Mouse (Mus musculus) small intestine, adult 2 months (tissue): ENCODE measurements around the gene Gm10647. TPM values are rescaled to one million over a fixed set of nuclear protein-coding genes. Genes with fewer than 3 reads are reported as not detected.
"Not testable (repeated sequence)": the region's sequence is repeated elsewhere in the genome, so short reads cannot be mapped to it uniquely, and the experiment has no call there.

Source experiments
- H3K27ac ChIP-seq: fragments of 200-500 bp; 2 replicates; pipeline ENCODE4 v1.5.1; 2012; ENCODE audit warnings: low read depth, low read length, control low read depth, inconsistent platforms; ENCODE audit not compliant: insufficient read depth
- H3K27me3 ChIP-seq: fragments of 200-500 bp; 2 replicates; pipeline ENCODE4 v1.6.1; 2012; ENCODE audit warnings: mild to moderate bottlenecking, moderate library complexity, low read length, inconsistent platforms; ENCODE audit not compliant: control insufficient read depth, insufficient read depth
- H3K36me3 ChIP-seq: fragments of 200-500 bp; 2 replicates; pipeline ENCODE4 v1.6.1; 2012; ENCODE audit warnings: mild to moderate bottlenecking, low read length, control low read depth, inconsistent platforms; ENCODE audit not compliant: control insufficient read depth, insufficient read depth
- H3K4me1 ChIP-seq: fragments of 200-500 bp; 2 replicates; pipeline ENCODE4 v1.6.1; 2012; ENCODE audit warnings: low read length, inconsistent platforms, mixed read lengths; ENCODE audit not compliant: control insufficient read depth, insufficient read depth, insufficient read length
- H3K4me3 ChIP-seq: fragments of 200-500 bp; 2 replicates; pipeline ENCODE4 v1.5.1; 2012; ENCODE audit warnings: low read depth, mild to moderate bottlenecking, control low read depth, inconsistent platforms, low read length, moderate library complexity
- CTCF ChIP-seq: fragments of 200-500 bp; IDR thresholded peaks from 2 replicates; pipeline ENCODE4 v1.5.1; 2012; ENCODE audit warnings: low read depth, mild to moderate bottlenecking, control low read depth, inconsistent platforms, low read length, moderate library complexity, mixed read lengths; ENCODE audit not compliant: insufficient replicate concordance, insufficient read length; ENCODE audit errors: extremely low read depth
- POLR2A ChIP-seq: fragments of 200-500 bp; IDR thresholded peaks from 2 replicates; pipeline ENCODE4 v1.6.1; 2012; ENCODE audit warnings: low read depth, mild to moderate bottlenecking, control low read depth, inconsistent platforms, low read length, moderate library complexity
- WGBS: fragments of 180-500 bp; shearing (Covaris S2); methylation state at CpG from one replicate; pipeline ENCODE4 v1.1.7; 2018; 5-methylcytosine and 5-hydroxymethylcytosine counted together
- polyA plus RNA-seq: library from polyadenylated mRNA; depleted of rRNA; stranded (reverse); fragments of >200 nt; gene quantifications from 2 replicates; pipeline ENCODE4 v1.2.3, GENCODE M21; 2012

Gene Gm10647
- polyA plus RNA-seq, 1 experiment: not detected

DNA sequence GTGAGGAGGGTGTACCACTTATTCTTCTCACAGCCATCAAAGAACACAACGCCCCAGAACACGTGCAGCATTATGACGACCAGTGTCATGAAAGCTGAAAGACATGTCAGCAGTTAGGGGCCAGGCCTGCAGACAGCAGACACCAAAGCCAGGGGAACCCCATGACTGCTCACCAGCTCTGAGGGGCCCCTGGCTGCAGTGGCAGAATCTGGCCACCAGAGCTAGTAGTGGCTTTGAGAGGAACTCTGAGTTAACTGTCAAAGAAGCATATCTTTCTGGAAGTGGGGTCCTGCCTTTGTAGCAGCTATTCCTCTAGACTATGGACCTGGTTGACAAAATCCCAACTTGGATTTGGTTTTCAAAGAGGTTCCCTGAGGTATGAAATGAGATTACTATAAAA, 12.3 kb upstream of the Gm10647 start:
- H3K4me1 ChIP-seq, H3K36me3 ChIP-seq, H3K4me3 ChIP-seq, H3K27ac ChIP-seq, H3K27me3 ChIP-seq: not testable (repeated sequence)
- WGBS: 90% methylated on average over 2 of the region's 3 CpGs
- TF ChIP-seq CTCF: peak; percentile 9; the same call in 1 of the 2 replicates

DNA sequence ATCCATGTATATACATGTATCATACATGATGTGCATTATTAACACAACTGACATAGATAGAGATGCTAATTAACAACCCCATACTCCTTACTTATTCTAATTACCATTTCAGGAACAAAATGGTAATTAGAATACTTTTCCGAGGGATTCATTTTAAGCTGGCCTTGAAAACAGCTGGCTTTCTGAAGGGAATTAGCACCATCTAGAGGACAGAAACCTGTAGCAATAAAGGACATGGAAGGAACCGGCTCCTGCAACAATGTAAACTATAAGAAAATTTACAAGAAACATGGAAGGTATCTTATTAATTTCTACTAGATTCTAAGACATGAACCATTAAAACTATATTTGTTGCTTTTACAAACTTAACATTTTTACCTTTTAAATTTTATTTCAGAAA, 9.0 kb upstream of the Gm10647 start:
- Histone ChIP-seq H3K4me1 (no peaks in the 10 kb centered on the region), H3K4me3 (no peak overlapping the region), H3K27me3 (no peaks in the 10 kb centered on the region), H3K27ac (no peak overlapping the region), H3K36me3 (no peaks in the 10 kb centered on the region)
- 4% methylated on average over 2 of the region's 2 CpGs for WGBS
- TF ChIP-seq POLR2A (no peak), CTCF (no peak)

DNA sequence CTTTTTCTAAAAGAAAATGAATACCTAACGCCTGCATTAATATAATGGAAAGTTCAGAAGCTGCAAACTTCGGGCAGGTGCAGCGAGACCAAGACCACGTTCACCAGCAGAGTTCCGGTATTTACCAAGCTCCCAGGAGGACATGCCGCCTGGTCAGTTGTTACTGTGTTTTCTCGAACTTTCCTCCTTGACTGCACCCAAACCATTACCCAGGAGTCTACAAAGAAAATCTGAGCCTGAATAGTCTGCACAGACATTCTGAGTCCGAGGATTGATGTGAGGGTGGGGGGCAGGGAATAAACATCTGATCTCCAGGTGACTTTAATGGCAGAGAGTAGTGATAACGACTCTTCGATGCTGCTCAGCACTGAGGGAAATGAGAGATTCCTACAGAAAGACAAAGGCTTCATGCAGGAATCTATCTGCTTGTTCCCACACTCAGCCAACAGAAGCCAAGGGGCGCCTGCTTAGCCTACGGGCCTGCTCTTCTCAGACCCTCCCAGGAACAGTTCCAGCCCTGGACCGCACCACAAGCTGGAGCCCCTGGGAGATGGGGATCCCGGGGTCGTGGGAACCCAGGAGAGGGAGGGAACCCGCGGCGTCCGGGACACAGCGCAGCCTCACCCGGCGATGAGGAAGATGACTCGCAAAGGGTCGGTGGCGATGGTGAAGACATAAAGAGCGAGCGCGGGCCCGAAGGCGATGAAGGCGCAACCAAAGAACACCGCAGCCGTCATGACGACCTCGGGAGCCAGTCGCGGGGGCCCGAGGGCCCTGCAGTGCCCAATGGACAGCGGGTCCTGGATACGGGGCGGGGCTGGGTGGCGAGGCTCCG, 2.0 kb upstream of the Gm10647 start:
- peak overlapping the region; percentile 19; the same call in 1 of the 2 replicates for H3K27ac ChIP-seq
- TF ChIP-seq CTCF: no peak
- TF ChIP-seq POLR2A: 0 out of 2 replicates have a peak, but pooled peaks have one; percentile 6

DNA sequence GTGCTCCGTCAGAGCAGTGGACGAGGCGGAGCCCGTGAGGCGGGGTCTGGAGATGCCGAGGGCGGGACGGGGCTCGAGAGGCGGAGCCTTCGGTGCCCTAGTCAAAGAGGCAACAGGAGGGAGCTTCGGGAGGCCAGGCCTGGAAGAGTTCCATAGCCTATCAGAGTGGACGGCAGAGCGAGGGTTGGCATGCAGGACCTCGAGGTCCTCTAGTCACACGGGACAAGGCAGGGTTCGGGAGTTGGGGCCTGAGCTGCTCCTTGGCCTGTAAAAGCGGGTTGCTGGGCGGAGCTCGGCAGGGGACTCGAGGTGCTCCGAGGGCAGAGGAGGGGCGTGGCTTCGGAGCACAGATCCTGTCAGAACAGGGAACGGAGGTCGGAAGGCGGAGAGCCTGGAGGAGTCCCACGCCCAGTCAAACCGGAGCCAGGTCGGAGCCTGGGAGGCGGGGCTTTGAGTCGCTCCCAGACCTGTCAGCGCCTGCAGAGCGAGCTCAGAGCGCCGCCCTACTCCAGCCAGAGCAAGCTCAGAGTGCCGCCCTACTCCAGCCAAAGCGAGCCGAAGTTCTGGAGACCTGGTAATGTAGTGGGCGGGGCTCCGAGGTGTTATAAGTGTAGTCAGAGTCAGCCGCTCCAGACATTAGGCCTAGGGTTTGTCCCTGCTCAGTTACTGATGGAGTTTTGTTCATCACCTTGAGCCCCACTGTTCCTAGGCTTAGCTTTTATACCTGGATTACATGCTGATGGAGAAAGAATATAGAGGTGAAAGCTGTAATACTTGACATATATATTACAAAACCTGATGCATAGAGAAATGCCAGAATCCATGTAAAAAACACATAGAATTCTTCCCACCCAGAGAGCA, 1.1 kb upstream of the Gm10647 start, which contains the start of gene Aph1b:
Gene Aph1b, minus strand, starts transcription at position 27 of the 861 bp plus-strand sequence.
- WGBS: under 1% methylated on average over 42 of the region's 42 CpGs

More for the DNA sequence above, 2.0 kb upstream of the Gm10647 start:
- no peaks in the 10 kb centered on the region for H3K36me3 ChIP-seq
- H3K4me3 ChIP-seq: peak overlapping the region; percentile 74
- H3K4me1 ChIP-seq: no peaks in the 10 kb centered on the region
- H3K27me3 ChIP-seq: no peaks in the 10 kb centered on the region
- WGBS: 2% methylated on average over 43 of the region's 43 CpGs

DNA sequence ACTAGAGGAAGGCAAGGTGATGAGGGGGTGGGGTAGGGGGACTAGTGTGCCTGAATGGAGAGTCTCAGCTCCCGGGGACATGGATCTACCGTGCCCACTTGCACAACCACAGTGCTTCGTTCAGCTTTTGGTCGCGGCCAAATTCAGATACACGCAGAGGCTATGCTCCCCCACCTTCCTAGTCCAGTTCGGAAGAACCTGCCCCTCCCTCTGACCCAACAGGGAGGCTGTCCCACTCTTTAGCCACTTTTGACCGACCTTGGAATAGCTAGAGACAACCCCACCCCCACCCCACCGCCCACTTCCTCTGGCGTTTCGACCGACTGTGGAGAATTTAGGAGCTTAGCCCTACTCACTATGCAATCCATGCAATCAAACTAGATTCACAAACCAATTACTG, 5.1 kb downstream of the Gm10647 start:
- H3K36me3 ChIP-seq: no peaks in the 10 kb centered on the region
- H3K4me3 ChIP-seq: no peak overlapping the region
- no peak overlapping the region for H3K27ac ChIP-seq
- no peak for TF ChIP-seq POLR2A
- H3K27me3 ChIP-seq: peaks cover 3% of the 10 kb centered on the region; the same call in 1 of the 2 replicates
- 59% methylated on average over 12 of the region's 12 CpGs for WGBS
- 0 out of 2 replicates have a peak, but pooled peaks cover 2% of the 10 kb centered on the region for H3K4me1 ChIP-seq

More for the DNA sequence above, 1.1 kb upstream of the Gm10647 start, which contains the start of gene Aph1b:
- Histone ChIP-seq H3K36me3 (no peaks in the 10 kb centered on the region), H3K4me3 (peak within 1 kb of the TSS; percentile 74), H3K4me1 (no peaks in the 10 kb centered on the region), H3K27ac (peak within 1 kb of the TSS; percentile 89), H3K27me3 (no peaks in the 10 kb centered on the region)
- no peak for TF ChIP-seq CTCF
- TF ChIP-seq POLR2A: 0 out of 2 replicates have a peak, but pooled peaks have one; percentile 34

DNA sequence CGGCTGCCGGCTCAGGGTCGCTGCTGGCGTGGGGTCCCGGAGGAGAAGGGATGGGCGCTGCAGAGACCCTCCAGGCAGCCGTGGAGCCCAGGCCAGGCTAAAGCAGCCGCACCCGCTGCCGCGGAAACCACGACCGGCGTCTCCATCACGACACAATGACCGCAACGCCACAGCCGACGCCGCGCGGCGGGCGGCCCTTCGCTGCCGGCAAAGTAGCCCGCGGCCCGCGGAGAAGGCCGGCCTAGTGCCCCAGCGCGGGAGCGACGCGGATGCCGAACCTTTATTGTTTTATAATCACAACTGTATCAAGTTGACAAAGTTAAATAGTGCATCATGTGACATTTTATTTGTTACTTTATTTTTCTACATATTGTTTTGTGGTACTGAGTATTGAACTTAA, 9.1 kb downstream of the Gm10647 start:
- H3K4me1 ChIP-seq, H3K27me3 ChIP-seq, H3K36me3 ChIP-seq, H3K27ac ChIP-seq: not testable (repeated sequence)
- H3K4me3 ChIP-seq: peak overlapping the region; percentile 40
- WGBS: 10% methylated on average over 32 of the region's 37 CpGs

DNA sequence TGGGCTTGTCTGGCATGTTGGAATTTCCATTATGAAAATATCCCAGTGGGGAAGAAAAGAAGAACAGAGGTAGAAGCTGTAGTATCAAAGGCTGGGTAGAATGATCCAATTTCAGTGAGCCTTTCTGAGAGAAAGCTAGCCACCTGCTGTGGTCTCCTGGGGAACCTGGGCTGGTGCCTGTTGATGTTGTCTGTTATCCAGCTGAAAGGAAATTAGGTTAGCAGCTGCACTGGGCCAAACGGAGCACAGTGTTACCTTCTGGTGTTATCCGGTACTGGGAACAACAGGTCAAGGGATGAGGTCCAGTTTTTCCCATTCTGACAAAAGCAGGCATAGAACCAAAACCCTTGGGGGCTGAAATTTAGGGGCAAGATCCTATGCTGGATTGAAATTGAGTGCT, 16.6 kb downstream of the Gm10647 start:
- Histone ChIP-seq H3K27me3 (no peaks in the 10 kb centered on the region), H3K27ac (no peak overlapping the region), H3K36me3 (no peaks in the 10 kb centered on the region), H3K4me3 (no peak overlapping the region), H3K4me1 (no peaks in the 10 kb centered on the region)
- 72% methylated on average over 2 of the region's 2 CpGs for WGBS
- TF ChIP-seq POLR2A (no peak), CTCF (no peak)
